Mouse (Mus musculus): ENCODE results near the gene Mbtps1. TPM values are rescaled to one million over a fixed set of nuclear protein-coding genes. Genes with fewer than 3 reads are reported as not detected.

The Mbtps1 gene
- polyA plus RNA-seq, 1 experiment from 2014 or later, result 50.0 TPM

DNA sequence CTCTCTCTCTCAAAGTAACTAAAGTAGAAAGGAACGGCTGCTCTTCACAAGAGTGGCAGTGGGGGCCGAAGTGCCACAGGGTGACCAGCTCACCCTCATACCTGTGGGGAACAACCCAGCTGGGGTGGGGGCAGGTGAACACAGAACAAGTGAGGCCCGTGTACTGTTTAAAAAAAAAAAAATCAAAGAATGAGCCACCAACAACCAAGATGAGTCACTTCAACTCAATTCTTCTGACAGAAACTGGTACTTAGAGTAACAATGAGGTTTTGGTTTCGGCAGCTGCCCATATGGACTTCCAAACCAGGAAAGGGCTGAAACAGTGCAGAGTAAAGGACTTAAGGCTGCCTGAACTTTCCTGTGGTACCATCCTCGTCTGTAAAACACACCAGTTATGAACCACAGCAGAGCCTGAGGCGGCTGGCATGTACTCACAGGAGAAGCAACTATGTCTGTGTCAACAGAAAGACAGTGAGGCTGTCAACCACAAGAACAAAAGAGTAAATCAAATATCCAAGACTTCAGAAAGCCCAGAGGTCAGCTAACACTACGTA lies 9.9 kb downstream of the Mbtps1 start:
- H3K4me1 ChIP-seq (ENCODE audit: control insufficient read depth, insufficient read depth, low read length), result no peaks in the 10 kb centered on the region
- H3K9me3 ChIP-seq (replicated peaks; ENCODE audit: control insufficient read depth, low read length), result no peaks in the 10 kb centered on the region
- ATAC-seq, result no peak
- DNase-seq (ENCODE audit: low spot score), result no peak
- no peak overlapping the region for H3K27ac ChIP-seq (ENCODE audit: low read depth, low read length)
- peaks cover 37% of the 10 kb centered on the region for H3K36me3 ChIP-seq (ENCODE audit: control insufficient read depth, insufficient read depth, low read length)
- H3K27me3 ChIP-seq (replicated peaks; ENCODE audit: control insufficient read depth, insufficient read depth, low read length), result no peaks in the 10 kb centered on the region
- WGBS, result 86% methylated on average over 7 of the region's 7 CpGs
- no peak overlapping the region for H3K4me3 ChIP-seq (ENCODE audit: low read depth, low read length)
- H3K4me2 ChIP-seq (ENCODE audit: low read length), result no peak overlapping the region
- no peak overlapping the region for H3K9ac ChIP-seq (ENCODE audit: low read length)

DNA sequence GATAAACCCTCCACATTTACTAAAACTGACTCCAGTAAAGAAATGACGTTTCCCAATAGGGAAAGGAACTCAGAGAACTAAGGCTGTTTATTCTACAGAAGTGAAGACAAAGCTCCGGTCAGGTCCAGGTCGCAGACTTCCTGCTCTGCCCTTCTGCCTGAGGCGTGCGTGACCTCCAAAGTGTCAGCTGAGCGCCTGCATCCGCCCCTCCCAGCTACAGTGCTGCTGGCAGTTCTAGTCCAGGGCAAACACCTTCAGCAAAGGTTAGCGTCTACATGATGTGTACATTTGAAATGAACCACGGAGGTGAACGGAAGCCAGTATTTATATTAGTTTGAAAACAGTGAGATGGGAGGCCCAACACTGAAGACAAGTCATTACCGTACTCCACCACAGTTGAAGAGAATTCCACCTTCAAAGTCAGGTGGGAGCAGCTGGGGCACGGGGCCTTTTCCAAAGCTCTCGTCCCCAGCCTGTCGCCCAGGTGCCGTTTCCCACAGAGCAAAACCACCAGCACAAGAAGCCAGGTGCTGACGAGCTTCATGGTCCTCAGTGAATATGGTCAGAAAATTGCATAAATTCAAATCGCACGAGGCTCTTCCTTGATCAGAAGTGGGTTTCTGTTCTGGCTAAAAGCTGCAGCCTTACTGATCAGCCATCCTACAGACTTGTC lies 11.4 kb downstream of the Mbtps1 start:
- H3K9ac ChIP-seq (ENCODE audit: low read length), result no peak overlapping the region
- H3K36me3 ChIP-seq (ENCODE audit: control insufficient read depth, insufficient read depth, low read length), result peaks cover 51% of the 10 kb centered on the region
- no peak for DNase-seq (ENCODE audit: low spot score)
- no peaks in the 10 kb centered on the region for H3K4me1 ChIP-seq (ENCODE audit: control insufficient read depth, insufficient read depth, low read length)
- WGBS, result 92% methylated on average over 18 of the region's 18 CpGs
- H3K27me3 ChIP-seq (replicated peaks; ENCODE audit: control insufficient read depth, insufficient read depth, low read length), result no peaks in the 10 kb centered on the region
- H3K4me2 ChIP-seq (ENCODE audit: low read length), result no peak overlapping the region
- H3K4me3 ChIP-seq (ENCODE audit: low read depth, low read length), result no peak overlapping the region
- no peak for ATAC-seq
- H3K9me3 ChIP-seq (replicated peaks; ENCODE audit: control insufficient read depth, low read length), result no peaks in the 10 kb centered on the region
- H3K27ac ChIP-seq (ENCODE audit: low read depth, low read length), result no peak overlapping the region

DNA sequence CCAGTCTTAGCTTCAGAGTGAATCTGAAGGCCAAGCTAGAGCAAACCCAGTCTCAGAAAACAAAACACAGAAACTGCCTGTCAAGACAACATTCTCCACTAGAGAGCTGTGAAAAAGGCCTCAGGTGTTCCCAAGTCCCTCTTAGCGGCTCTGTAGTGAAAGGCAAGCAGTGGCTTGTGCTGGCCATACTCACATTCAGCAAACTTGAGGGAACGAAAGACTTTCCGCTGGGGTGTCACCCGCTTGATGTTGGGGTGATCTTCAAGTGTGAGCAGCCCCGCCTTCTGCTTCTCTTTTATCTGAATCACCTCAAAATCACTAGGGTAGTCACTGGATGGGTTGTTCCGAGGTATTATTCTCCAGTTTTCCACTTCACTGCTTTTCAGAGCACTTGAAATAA lies 12.7 kb downstream of the Mbtps1 start:
- no peak overlapping the region for H3K4me3 ChIP-seq (ENCODE audit: low read depth, low read length)
- H3K9me3 ChIP-seq (replicated peaks; ENCODE audit: control insufficient read depth, low read length), result no peaks in the 10 kb centered on the region
- no peak overlapping the region for H3K9ac ChIP-seq (ENCODE audit: low read length)
- no peak for ATAC-seq
- no peaks in the 10 kb centered on the region for H3K27me3 ChIP-seq (replicated peaks; ENCODE audit: control insufficient read depth, insufficient read depth, low read length)
- no peak for DNase-seq (ENCODE audit: low spot score)
- peaks cover 64% of the 10 kb centered on the region for H3K36me3 ChIP-seq (ENCODE audit: control insufficient read depth, insufficient read depth, low read length)
- H3K27ac ChIP-seq (ENCODE audit: low read depth, low read length), result no peak overlapping the region
- no peak overlapping the region for H3K4me2 ChIP-seq (ENCODE audit: low read length)
- H3K4me1 ChIP-seq (ENCODE audit: control insufficient read depth, insufficient read depth, low read length), result no peaks in the 10 kb centered on the region
- WGBS, result 87% methylated on average over 6 of the region's 6 CpGs

DNA sequence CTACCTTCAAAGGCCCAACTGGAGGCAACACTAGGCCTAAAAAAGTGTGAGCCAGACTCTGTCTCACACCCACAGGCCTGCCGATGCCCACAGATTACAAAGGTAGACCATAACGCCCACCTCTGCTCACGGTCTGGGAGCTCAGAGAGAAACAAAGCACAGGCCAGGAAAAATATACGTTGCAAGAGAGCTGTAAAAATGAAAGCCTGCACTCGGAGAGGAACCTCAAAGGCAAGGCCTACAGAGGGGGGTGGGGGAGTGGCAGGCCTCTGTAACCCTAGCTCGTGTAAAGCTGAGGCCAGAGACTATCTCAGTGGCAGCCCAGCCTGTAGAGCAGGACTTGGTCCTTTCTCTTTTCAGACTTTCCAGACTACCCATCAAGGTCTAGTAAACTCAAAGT lies 13.4 kb downstream of the Mbtps1 start:
- Histone ChIP-seq H3K27me3 (replicated peaks; ENCODE audit: control insufficient read depth, insufficient read depth, low read length) (no peaks in the 10 kb centered on the region), H3K36me3 (ENCODE audit: control insufficient read depth, insufficient read depth, low read length) (peaks cover 70% of the 10 kb centered on the region), H3K27ac (ENCODE audit: low read depth, low read length) (no peak overlapping the region), H3K4me1 (ENCODE audit: control insufficient read depth, insufficient read depth, low read length) (no peaks in the 10 kb centered on the region), H3K9me3 (replicated peaks; ENCODE audit: control insufficient read depth, low read length) (no peaks in the 10 kb centered on the region), H3K4me2 (ENCODE audit: low read length) (no peak overlapping the region), H3K9ac (ENCODE audit: low read length) (no peak overlapping the region), H3K4me3 (ENCODE audit: low read depth, low read length) (no peak overlapping the region)
- DNase-seq (ENCODE audit: low spot score) (no peak), ATAC-seq (no peak)
- WGBS, result 83% methylated on average over 6 of the region's 6 CpGs

DNA sequence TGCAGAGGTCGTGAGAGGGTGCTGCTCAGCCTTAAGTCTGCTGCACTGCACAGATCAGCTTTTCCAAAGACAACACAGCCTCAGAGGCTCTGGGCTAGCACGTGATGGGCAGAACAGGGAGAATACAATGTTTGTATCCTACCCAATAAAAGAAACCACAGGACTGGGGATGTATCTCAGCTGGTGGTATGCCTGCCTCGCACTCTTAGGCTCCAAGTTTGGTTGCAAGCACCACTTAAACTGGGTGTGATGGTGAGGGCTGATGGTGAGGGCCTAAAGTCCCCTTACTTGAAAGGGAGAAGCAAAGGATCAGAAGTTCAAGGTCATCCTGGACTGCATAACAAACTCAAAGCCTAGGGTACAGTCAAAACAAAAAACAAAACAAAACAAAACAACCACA lies 13.9 kb downstream of the Mbtps1 start:
- WGBS, result 89% methylated on average over 3 of the region's 3 CpGs
- Histone ChIP-seq H3K27ac (ENCODE audit: low read depth, low read length) (no peak overlapping the region), H3K36me3 (ENCODE audit: control insufficient read depth, insufficient read depth, low read length) (peaks cover 76% of the 10 kb centered on the region), H3K4me1 (ENCODE audit: control insufficient read depth, insufficient read depth, low read length) (no peaks in the 10 kb centered on the region), H3K9me3 (replicated peaks; ENCODE audit: control insufficient read depth, low read length) (no peaks in the 10 kb centered on the region), H3K4me2 (ENCODE audit: low read length) (no peak overlapping the region), H3K9ac (ENCODE audit: low read length) (no peak overlapping the region), H3K4me3 (ENCODE audit: low read depth, low read length) (no peak overlapping the region), H3K27me3 (replicated peaks; ENCODE audit: control insufficient read depth, insufficient read depth, low read length) (no peaks in the 10 kb centered on the region)
- DNase-seq (ENCODE audit: low spot score) (no peak), ATAC-seq (no peak)

DNA sequence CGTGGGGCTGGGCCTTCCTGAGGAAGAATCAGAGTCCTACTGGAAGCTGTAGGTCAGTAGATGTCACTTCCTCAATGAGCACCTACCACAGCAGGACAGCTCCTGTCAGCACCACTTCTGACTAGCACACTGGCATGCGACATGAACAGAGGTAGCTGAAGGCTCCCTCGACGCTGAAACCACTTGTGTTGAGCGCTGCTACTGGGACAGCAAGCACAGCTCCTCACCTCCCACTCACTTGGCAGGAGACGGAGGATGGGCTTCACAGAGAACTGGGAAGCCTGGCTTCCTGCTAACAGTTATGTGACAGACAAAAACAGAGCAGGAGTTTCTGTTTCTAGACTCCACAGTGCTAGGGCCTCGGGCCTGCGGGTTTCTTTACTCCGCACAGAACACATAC lies 26.6 kb downstream of the Mbtps1 start:
- WGBS, result 93% methylated on average over 9 of the region's 9 CpGs
- no peak overlapping the region for H3K27ac ChIP-seq (ENCODE audit: low read depth, low read length)
- no peak for DNase-seq (ENCODE audit: low spot score)
- H3K9ac ChIP-seq (ENCODE audit: low read length), result no peak overlapping the region
- H3K36me3 ChIP-seq (ENCODE audit: control insufficient read depth, insufficient read depth, low read length), result peaks cover 97% of the 10 kb centered on the region
- H3K9me3 ChIP-seq (replicated peaks; ENCODE audit: control insufficient read depth, low read length), result no peaks in the 10 kb centered on the region
- H3K4me3 ChIP-seq (ENCODE audit: low read depth, low read length), result no peak overlapping the region
- H3K4me1 ChIP-seq (ENCODE audit: control insufficient read depth, insufficient read depth, low read length), result no peaks in the 10 kb centered on the region
- ATAC-seq, result no peak
- no peaks in the 10 kb centered on the region for H3K27me3 ChIP-seq (replicated peaks; ENCODE audit: control insufficient read depth, insufficient read depth, low read length)
- H3K4me2 ChIP-seq (ENCODE audit: low read length), result no peak overlapping the region

DNA sequence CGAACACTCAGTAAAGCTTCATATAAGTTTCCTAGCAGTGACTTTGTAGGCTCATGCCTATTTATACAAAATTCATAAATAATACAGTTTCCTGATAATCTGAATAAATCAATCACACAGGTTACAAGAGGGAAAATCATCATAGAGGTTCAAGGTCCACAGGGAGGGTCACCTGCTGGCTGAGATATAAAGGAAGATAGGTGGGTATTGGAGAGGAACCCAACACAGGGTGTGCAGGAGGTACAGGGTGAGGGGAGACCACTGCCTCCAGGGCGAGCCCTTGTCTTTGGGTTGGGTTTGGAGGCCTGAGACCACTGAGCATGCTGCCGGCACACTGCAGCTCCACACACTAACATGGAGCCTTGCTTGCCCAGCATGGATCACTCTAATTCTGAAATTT lies 27.1 kb downstream of the Mbtps1 start:
- H3K4me3 ChIP-seq (ENCODE audit: low read depth, low read length), result no peak overlapping the region
- 92% methylated on average over 3 of the region's 3 CpGs for WGBS
- DNase-seq (ENCODE audit: low spot score) (no peak), ATAC-seq (no peak)
- H3K4me2 ChIP-seq (ENCODE audit: low read length), result no peak overlapping the region
- no peaks in the 10 kb centered on the region for H3K4me1 ChIP-seq (ENCODE audit: control insufficient read depth, insufficient read depth, low read length)
- H3K36me3 ChIP-seq (ENCODE audit: control insufficient read depth, insufficient read depth, low read length), result peaks cover 91% of the 10 kb centered on the region
- H3K27ac ChIP-seq (ENCODE audit: low read depth, low read length), result no peak overlapping the region
- no peaks in the 10 kb centered on the region for H3K9me3 ChIP-seq (replicated peaks; ENCODE audit: control insufficient read depth, low read length)
- H3K27me3 ChIP-seq (replicated peaks; ENCODE audit: control insufficient read depth, insufficient read depth, low read length), result no peaks in the 10 kb centered on the region
- H3K9ac ChIP-seq (ENCODE audit: low read length), result no peak overlapping the region

DNA sequence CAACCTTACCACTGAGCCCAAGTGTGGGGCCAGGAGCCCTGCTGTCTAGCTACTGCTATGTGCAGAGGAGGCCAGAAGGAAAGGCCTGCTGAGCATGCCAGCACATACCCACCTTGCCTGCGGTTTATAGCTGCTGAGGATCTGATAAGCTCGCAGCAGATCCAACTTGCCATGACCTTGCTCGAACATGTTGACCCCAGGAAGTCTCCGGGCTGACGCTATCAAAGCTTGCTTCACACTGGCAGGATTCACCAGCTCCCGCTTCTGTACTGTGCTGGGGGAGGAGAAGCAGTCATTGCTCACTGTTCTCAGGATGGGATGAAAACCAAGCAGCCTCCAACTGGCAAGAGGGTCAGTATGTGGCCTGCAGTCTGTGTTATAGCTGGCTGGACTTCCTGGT lies 27.6 kb downstream of the Mbtps1 start:
- DNase-seq (ENCODE audit: low spot score) (no peak), ATAC-seq (no peak)
- H3K4me2 ChIP-seq (ENCODE audit: low read length), result no peak overlapping the region
- H3K27ac ChIP-seq (ENCODE audit: low read depth, low read length), result no peak overlapping the region
- H3K4me1 ChIP-seq (ENCODE audit: control insufficient read depth, insufficient read depth, low read length), result no peaks in the 10 kb centered on the region
- no peak overlapping the region for H3K4me3 ChIP-seq (ENCODE audit: low read depth, low read length)
- H3K9me3 ChIP-seq (replicated peaks; ENCODE audit: control insufficient read depth, low read length), result no peaks in the 10 kb centered on the region
- no peaks in the 10 kb centered on the region for H3K27me3 ChIP-seq (replicated peaks; ENCODE audit: control insufficient read depth, insufficient read depth, low read length)
- H3K9ac ChIP-seq (ENCODE audit: low read length), result no peak overlapping the region
- 87% methylated on average over 6 of the region's 6 CpGs for WGBS
- peaks cover 87% of the 10 kb centered on the region for H3K36me3 ChIP-seq (ENCODE audit: control insufficient read depth, insufficient read depth, low read length)

DNA sequence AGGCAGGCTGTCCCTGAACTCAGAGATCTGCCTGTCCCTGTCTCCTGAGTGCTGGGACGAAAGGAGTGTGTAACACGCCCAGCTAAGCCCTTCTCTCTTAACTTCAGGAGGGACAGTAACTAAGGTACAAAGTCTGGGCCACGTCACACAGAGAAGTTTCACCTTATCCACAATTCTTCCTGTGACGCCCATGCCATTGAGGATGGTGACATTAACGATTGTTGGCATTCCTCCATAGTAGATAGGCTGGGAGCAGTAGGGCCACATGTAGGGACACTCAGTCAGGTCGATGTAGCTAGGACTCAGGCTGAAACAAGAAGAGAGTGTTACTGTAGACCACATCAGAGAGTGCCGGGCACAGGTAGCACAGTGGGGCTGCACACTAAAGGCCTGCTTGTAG lies 29.8 kb downstream of the Mbtps1 start:
- H3K9ac ChIP-seq (ENCODE audit: low read length), result no peak overlapping the region
- DNase-seq (ENCODE audit: low spot score), result no peak
- H3K4me3 ChIP-seq (ENCODE audit: low read depth, low read length), result no peak overlapping the region
- H3K27ac ChIP-seq (ENCODE audit: low read depth, low read length), result no peak overlapping the region
- no peak for ATAC-seq
- no peaks in the 10 kb centered on the region for H3K9me3 ChIP-seq (replicated peaks; ENCODE audit: control insufficient read depth, low read length)
- H3K27me3 ChIP-seq (replicated peaks; ENCODE audit: control insufficient read depth, insufficient read depth, low read length), result no peaks in the 10 kb centered on the region
- 81% methylated on average over 7 of the region's 7 CpGs for WGBS
- H3K4me2 ChIP-seq (ENCODE audit: low read length), result no peak overlapping the region
- H3K4me1 ChIP-seq (ENCODE audit: control insufficient read depth, insufficient read depth, low read length), result no peaks in the 10 kb centered on the region
- H3K36me3 ChIP-seq (ENCODE audit: control insufficient read depth, insufficient read depth, low read length), result peaks cover 89% of the 10 kb centered on the region
